Mouse (Mus musculus) liver, embryonic 12.5 days (tissue): ENCODE results near the gene Pclo. TPM values are rescaled to one million over a fixed set of nuclear protein-coding genes. Genes with fewer than 3 reads are reported as not detected.
A peak's percentile ranks its signal among the peaks of the same experiment; 100 is the strongest.
"Not testable (repeated sequence)": the region's sequence is repeated elsewhere in the genome, so short reads cannot be mapped to it uniquely, and the experiment has no call there.

Experiments used
- ATAC-seq: fragments of 200-750 bp; cut with Nextera tagmentation; 2 replicates; pipeline ENCODE4 v1.8.0; 2017; ENCODE audit warnings: moderate number of reproducible peaks, mild to moderate bottlenecking, moderate library complexity
- H3K27ac ChIP-seq: fragments of 300-500 bp; sonication (generic); 2 replicates; pipeline ENCODE4 v1.5.1; 2016; ENCODE audit warnings: mild to moderate bottlenecking
- H3K27me3 ChIP-seq: fragments of 300-500 bp; sonication (generic); replicated peaks from 2 replicates; pipeline ENCODE4 v1.6.1; 2016; ENCODE audit warnings: mild to moderate bottlenecking, moderate library complexity
- H3K36me3 ChIP-seq: fragments of 300-500 bp; sonication (generic); 2 replicates; pipeline ENCODE4 v1.6.1; 2016; ENCODE audit warnings: mild to moderate bottlenecking, moderate library complexity
- H3K4me1 ChIP-seq: fragments of 300-500 bp; sonication (generic); 2 replicates; pipeline ENCODE4 v1.6.1; 2016
- H3K4me2 ChIP-seq: fragments of 300-500 bp; sonication (generic); 2 replicates; pipeline ENCODE4 v1.6.1; 2016; ENCODE audit warnings: mild to moderate bottlenecking, moderate library complexity
- H3K4me3 ChIP-seq: fragments of 300-500 bp; sonication (generic); 2 replicates; pipeline ENCODE4 v1.5.1; 2016; ENCODE audit warnings: mild to moderate bottlenecking, moderate library complexity
- H3K9ac ChIP-seq: fragments of 300-500 bp; sonication (generic); 2 replicates; pipeline ENCODE4 v1.6.1; 2016; ENCODE audit warnings: mild to moderate bottlenecking, moderate library complexity
- H3K9me3 ChIP-seq: fragments of 300-500 bp; sonication (generic); replicated peaks from 2 replicates; pipeline ENCODE4 v1.6.1; 2016; ENCODE audit warnings: mild to moderate bottlenecking, moderate library complexity
- WGBS: fragments of 180-500 bp; shearing (Covaris S2); methylation state at CpG from one replicate; pipeline ENCODE4 v1.1.7; 2016; ENCODE audit not compliant: insufficient replicate concordance; 5-methylcytosine and 5-hydroxymethylcytosine counted together
- polyA plus RNA-seq: library from polyadenylated mRNA; unstranded; fragments of >200 nt; fragmentation: Nextera tagmentation; extraction: Ambion mirVana; gene quantifications from 2 replicates; pipeline ENCODE4 v1.2.1, GENCODE M21; 2016

Gene Pclo
- polyA plus RNA-seq, result 0.01 and 0.04 TPM in 2 replicates

- under 1% methylated on average over 76 of the region's 89 CpGs for WGBS
- H3K27me3 ChIP-seq, result peaks cover 14% of the 10 kb centered on the region
- H3K9me3 ChIP-seq, result no peaks in the 10 kb centered on the region
- peak; percentile 97 for ATAC-seq
- H3K36me3 ChIP-seq, result no peaks in the 10 kb centered on the region
- H3K4me3 ChIP-seq, result peak within 1 kb of the TSS; percentile 61
- no peak within 1 kb of the TSS for H3K27ac ChIP-seq
- peak within 1 kb of the TSS; percentile 27; the same call in 1 of the 2 replicates for H3K9ac ChIP-seq
- H3K4me1 ChIP-seq, result peaks cover 6% of the 10 kb centered on the region; the same call in 1 of the 2 replicates
- peak within 1 kb of the TSS; percentile 84 for H3K4me2 ChIP-seq
These were observed at the start of gene Pclo for GRCm38 (mm10) chr5:14514631-14515523. TSS of gene Pclo (plus strand) at chr5:14514918.

GRCm38 (mm10) chr5:14494431-14494830, 20.3 kb upstream of the Pclo start:
- H3K27me3 ChIP-seq, ATAC-seq, H3K9me3 ChIP-seq, H3K4me3 ChIP-seq, H3K9ac ChIP-seq, H3K36me3 ChIP-seq, H3K4me1 ChIP-seq, H3K4me2 ChIP-seq, H3K27ac ChIP-seq: not testable (repeated sequence)
- WGBS, result 46% methylated on average over 2 of the region's 2 CpGs

- 55% methylated on average over 1 of the region's 1 CpGs for WGBS
These were observed 6.2 kb upstream of the Pclo start for GRCm38 (mm10) chr5:14508522-14508921.

GRCm38 (mm10) chr5:14509621-14510020, 5.1 kb upstream of the Pclo start:
- WGBS, result 57% methylated on average over 1 of the region's 1 CpGs
- Histone ChIP-seq H3K9ac (no peak overlapping the region), H3K27ac (no peak overlapping the region), H3K9me3 (no peaks in the 10 kb centered on the region), H3K36me3 (no peaks in the 10 kb centered on the region), H3K4me1 (peaks cover 2% of the 10 kb centered on the region; the same call in 1 of the 2 replicates), H3K4me2 (no peak overlapping the region), H3K27me3 (peaks cover 2% of the 10 kb centered on the region), H3K4me3 (no peak overlapping the region)
- ATAC-seq, result no peak

More at GRCm38 (mm10) chr5:14508522-14508921, 6.2 kb upstream of the Pclo start:
- no peak for ATAC-seq
- Histone ChIP-seq H3K27ac (no peak overlapping the region), H3K36me3 (no peaks in the 10 kb centered on the region), H3K9ac (no peak overlapping the region), H3K4me3 (no peak overlapping the region), H3K4me1 (no peaks in the 10 kb centered on the region), H3K27me3 (no peaks in the 10 kb centered on the region), H3K4me2 (no peak overlapping the region), H3K9me3 (no peaks in the 10 kb centered on the region)

- H3K4me2 ChIP-seq, result no peak overlapping the region
- H3K9ac ChIP-seq, result no peak overlapping the region
- no peaks in the 10 kb centered on the region for H3K9me3 ChIP-seq
- H3K4me3 ChIP-seq, result no peak overlapping the region
- H3K27ac ChIP-seq, result no peak overlapping the region
- WGBS, result 59% methylated on average over 4 of the region's 4 CpGs
- H3K27me3 ChIP-seq, result peaks cover 14% of the 10 kb centered on the region
- H3K36me3 ChIP-seq, result no peaks in the 10 kb centered on the region
- ATAC-seq, result no peak
- peaks cover 6% of the 10 kb centered on the region; the same call in 1 of the 2 replicates for H3K4me1 ChIP-seq
These were observed 3.6 kb downstream of the Pclo start for GRCm38 (mm10) chr5:14518131-14518832.

- Histone ChIP-seq H3K4me3 (no peak overlapping the region), H3K9me3 (no peaks in the 10 kb centered on the region), H3K27me3 (no peaks in the 10 kb centered on the region), H3K36me3 (no peaks in the 10 kb centered on the region), H3K9ac (no peak overlapping the region), H3K27ac (no peak overlapping the region), H3K4me2 (no peak overlapping the region), H3K4me1 (no peaks in the 10 kb centered on the region)
- ATAC-seq, result no peak
- 54% methylated on average over 4 of the region's 4 CpGs for WGBS
These were observed 7.3 kb downstream of the Pclo start for GRCm38 (mm10) chr5:14522006-14522405.

DNA sequence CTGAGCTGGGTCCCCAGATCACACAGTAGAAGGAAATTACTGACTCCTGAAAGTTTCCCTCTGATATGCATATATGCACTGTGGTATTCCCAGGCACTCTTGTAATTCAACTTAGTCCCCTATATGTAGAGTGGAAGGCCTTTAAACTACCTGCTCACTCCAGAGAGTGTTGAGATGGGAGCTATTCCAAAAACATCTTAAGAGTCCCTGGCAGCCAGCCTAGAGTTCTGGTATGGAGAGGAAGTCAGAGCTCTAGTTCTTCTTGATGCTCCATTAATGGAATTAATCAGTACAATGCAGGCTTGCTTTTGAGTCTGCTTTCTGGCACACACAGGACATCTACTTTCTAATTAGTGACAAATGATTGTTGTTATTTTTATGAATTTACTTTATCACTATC, 11.3 kb downstream of the Pclo start:
- H3K27ac ChIP-seq, result no peak overlapping the region
- H3K36me3 ChIP-seq, result no peaks in the 10 kb centered on the region
- H3K4me2 ChIP-seq, result no peak overlapping the region
- H3K9ac ChIP-seq, result no peak overlapping the region
- H3K9me3 ChIP-seq, result no peaks in the 10 kb centered on the region
- H3K4me1 ChIP-seq, result no peaks in the 10 kb centered on the region
- no peaks in the 10 kb centered on the region for H3K27me3 ChIP-seq
- no peak for ATAC-seq
- no peak overlapping the region for H3K4me3 ChIP-seq

- no peak overlapping the region for H3K4me3 ChIP-seq
- no peaks in the 10 kb centered on the region for H3K27me3 ChIP-seq
- no peak overlapping the region for H3K27ac ChIP-seq
- no peak overlapping the region for H3K4me2 ChIP-seq
- H3K9ac ChIP-seq, result no peak overlapping the region
- no peak for ATAC-seq
- H3K36me3 ChIP-seq, result no peaks in the 10 kb centered on the region
- H3K4me1 ChIP-seq, result no peaks in the 10 kb centered on the region
- no peaks in the 10 kb centered on the region for H3K9me3 ChIP-seq
- WGBS, result 48% methylated on average over 1 of the region's 1 CpGs
These were observed 13.1 kb downstream of the Pclo start for GRCm38 (mm10) chr5:14527796-14528195.

DNA sequence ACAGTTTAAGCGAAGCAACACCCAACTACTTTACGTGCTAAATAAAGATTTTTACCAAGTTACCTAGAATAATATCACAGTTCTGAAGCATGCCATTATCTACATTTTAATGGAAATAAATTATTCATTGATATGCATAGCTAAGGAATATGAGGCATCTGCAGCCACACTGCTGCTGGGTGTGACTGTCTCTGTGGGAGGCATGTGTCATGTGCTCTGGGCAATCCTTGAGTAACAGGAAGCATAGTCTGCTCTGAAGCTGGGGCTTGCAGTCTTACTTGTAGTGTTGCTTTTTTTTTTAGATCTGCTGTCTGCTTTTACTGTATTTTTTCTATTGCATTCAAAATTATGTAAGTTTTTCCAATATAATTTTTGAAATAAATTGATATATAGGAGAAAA, 17.2 kb downstream of the Pclo start:
- no peak overlapping the region for H3K4me2 ChIP-seq
- no peaks in the 10 kb centered on the region for H3K27me3 ChIP-seq
- H3K27ac ChIP-seq, result no peak overlapping the region
- H3K9ac ChIP-seq, result no peak overlapping the region
- H3K4me1 ChIP-seq, result no peaks in the 10 kb centered on the region
- WGBS, result 77% methylated on average over 2 of the region's 2 CpGs
- H3K9me3 ChIP-seq, result no peaks in the 10 kb centered on the region
- no peaks in the 10 kb centered on the region for H3K36me3 ChIP-seq
- no peak overlapping the region for H3K4me3 ChIP-seq
- no peak for ATAC-seq

- ATAC-seq, result no peak
- H3K27ac ChIP-seq, result no peak overlapping the region
- 63% methylated on average over 6 of the region's 6 CpGs for WGBS
- no peaks in the 10 kb centered on the region for H3K9me3 ChIP-seq
- H3K4me1 ChIP-seq, result no peaks in the 10 kb centered on the region
- no peaks in the 10 kb centered on the region for H3K36me3 ChIP-seq
- no peak overlapping the region for H3K4me2 ChIP-seq
- H3K4me3 ChIP-seq, result no peak overlapping the region
- H3K27me3 ChIP-seq, result no peaks in the 10 kb centered on the region
- H3K9ac ChIP-seq, result no peak overlapping the region
These were observed 24.6 kb downstream of the Pclo start for GRCm38 (mm10) chr5:14539346-14539745.

DNA sequence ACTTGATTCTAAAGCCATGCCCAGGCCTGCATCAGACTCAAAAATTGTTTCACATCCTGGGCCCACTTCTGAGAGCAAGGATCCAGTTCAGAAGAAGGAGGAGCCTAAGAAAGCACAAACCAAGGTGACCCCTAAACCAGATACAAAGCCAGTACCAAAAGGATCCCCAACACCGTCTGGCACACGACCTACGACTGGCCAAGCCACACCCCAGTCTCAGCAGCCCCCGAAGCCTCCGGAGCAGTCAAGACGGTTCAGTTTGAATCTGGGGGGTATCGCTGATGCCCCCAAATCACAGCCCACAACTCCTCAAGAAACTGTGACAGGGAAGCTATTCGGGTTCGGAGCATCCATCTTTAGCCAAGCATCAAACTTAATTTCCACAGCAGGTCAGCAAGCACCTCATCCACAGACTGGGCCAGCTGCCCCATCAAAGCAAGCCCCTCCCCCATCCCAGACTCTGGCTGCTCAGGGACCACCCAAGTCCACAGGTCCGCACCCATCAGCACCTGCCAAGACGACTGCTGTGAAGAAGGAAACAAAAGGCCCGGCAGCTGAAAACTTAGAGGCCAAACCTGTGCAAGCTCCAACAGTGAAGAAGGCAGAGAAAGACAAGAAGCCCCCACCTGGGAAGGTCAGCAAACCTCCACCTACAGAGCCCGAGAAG, 25.4 kb downstream of the Pclo start:
- no peak overlapping the region for H3K4me2 ChIP-seq
- no peak for ATAC-seq
- H3K4me3 ChIP-seq, result no peak overlapping the region
- no peaks in the 10 kb centered on the region for H3K4me1 ChIP-seq
- no peak overlapping the region for H3K9ac ChIP-seq
- H3K27me3 ChIP-seq, result no peaks in the 10 kb centered on the region
- 71% methylated on average over 13 of the region's 13 CpGs for WGBS
- H3K27ac ChIP-seq, result no peak overlapping the region
- H3K36me3 ChIP-seq, result no peaks in the 10 kb centered on the region
- no peaks in the 10 kb centered on the region for H3K9me3 ChIP-seq

GRCm38 (mm10) chr5:14575626-14576025, 60.9 kb downstream of the Pclo start:
- no peak overlapping the region for H3K9ac ChIP-seq
- no peak overlapping the region for H3K4me2 ChIP-seq
- H3K27me3 ChIP-seq, result no peaks in the 10 kb centered on the region
- no peak for ATAC-seq
- no peaks in the 10 kb centered on the region for H3K9me3 ChIP-seq
- no peak overlapping the region for H3K4me3 ChIP-seq
- no peak overlapping the region for H3K27ac ChIP-seq
- 57% methylated on average over 3 of the region's 3 CpGs for WGBS
- H3K36me3 ChIP-seq, result no peaks in the 10 kb centered on the region
- H3K4me1 ChIP-seq, result no peaks in the 10 kb centered on the region
